Mouse (Mus musculus): ENCODE results near the gene Mad1l1. TPM values are rescaled to one million over a fixed set of nuclear protein-coding genes. Genes with fewer than 3 reads are reported as not detected.

Mad1l1 gene
- total RNA-seq, 4 experiments from 2014 or later, result 6.8 to 9.5 (median 7.5) TPM

DNA sequence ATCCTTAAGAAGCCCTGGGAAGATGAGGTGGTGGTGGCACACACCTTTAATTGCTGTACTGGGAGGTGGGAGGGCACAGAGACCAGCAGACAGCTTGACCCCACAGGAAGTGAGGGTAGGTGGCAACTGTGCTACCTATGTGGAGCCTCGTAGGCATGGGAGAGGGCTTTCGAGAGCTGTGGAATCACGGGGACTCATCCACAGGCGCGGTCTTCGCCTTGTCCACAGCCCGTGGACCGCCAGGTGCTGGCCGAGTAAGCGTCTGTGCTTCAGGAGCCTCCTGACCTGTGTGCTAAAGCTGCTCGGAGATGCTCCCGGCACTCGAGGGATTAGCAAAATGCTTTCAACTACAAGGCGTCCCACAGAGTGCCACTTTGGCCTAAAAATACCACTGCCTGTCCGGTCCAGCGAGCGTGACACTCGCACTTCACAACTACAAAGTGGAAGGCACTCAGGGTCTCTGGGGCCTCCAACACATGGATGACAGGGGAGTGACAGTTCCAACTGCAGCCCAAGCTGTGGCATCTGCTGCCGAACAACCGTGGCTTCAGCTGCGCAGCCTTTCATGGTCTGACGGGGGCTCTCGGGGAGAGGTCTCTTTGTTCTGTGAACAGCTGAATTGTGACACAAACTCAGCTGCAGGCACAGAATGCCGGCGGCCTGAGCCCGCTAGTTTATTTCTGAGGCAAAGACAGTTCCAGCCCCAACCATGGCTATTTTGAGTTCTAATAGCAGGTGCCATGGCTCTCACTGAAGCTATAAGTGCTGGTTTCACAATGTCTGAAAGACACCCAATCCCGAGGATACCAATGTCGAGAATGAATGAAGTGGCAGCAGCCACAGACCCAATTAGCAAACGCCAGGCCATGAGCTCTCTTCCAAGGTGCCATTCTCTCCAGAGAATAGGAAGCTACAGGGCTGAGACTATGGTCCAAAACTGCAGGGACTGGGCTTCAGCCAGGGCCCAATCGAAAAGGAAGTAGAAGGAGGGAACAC, 57.3 kb downstream of the Mad1l1 start:
- DNase-seq (ENCODE audit: low spot score in 2 of 2), result no peak

DNA sequence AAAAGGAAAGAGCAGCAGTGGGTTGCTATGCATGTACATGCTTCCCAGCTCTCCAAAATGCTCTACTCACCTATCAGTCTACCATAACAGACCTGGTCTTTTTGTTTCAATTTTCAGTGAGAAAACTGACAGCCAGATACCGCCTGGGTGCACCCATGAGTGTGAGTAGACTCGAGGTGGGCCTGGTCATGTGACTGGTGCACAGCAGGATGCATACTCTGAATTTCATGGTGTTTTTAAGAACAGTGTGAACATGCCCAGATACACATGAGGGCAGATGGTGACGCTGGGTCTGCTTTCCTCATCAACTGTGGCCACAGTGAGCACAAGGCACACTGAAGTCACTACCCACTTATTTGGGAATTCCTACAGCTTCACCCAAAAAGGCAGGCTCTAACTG, 59.0 kb downstream of the Mad1l1 start:
- no peak for DNase-seq (ENCODE audit: low spot score in 2 of 2)

GRCm38 (mm10) chr5:140261313-140261712, 60.0 kb downstream of the Mad1l1 start:
- DNase-seq (ENCODE audit: low spot score in 2 of 2), result no peak

DNA sequence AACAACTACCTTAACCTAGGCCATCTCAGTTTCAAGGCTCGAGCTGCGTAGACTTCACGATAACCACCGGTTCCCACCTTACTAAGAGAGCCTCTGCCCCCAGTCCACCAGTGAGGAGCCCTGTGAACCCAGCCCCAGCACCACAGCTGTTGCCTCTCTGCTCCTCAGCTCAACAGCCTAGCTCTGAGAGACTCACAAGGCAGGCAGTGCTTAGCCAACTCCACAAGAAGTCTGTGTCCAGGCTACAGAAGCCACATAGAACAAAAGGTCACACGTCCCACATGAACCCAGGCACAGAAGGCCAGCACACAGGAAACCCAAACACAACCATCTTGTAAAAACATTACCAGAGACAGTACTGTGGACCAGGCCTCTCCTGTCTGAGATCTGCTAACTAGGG, 62.7 kb downstream of the Mad1l1 start:
- DNase-seq (ENCODE audit: low spot score in 2 of 2), result no peak

DNA sequence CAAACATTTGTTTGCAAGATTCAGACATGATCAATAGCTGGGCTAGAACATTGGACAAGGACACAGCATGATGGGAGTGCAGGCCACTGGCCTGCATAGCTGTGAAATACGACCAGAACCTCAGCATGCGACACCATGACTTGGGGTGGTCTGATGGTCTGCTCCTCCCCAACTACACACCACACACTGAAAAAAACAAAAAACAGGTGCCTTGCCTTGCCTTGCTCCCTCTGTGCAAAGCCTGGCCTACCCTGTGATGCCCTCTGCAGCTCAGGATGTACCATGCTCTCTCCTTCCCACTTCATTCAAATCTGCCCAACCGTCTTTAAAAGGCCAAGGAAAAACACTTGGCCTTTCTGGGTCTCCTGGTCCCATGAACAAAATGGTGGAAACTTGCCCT, 63.3 kb downstream of the Mad1l1 start:
- DNase-seq (ENCODE audit: low spot score in 2 of 2), result no peak

GRCm38 (mm10) chr5:140257439-140257838, 63.9 kb downstream of the Mad1l1 start:
- DNase-seq (ENCODE audit: low spot score in 2 of 2), result no peak

GRCm38 (mm10) chr5:140256685-140257084, 64.7 kb downstream of the Mad1l1 start:
- no peak for DNase-seq (ENCODE audit: low spot score in 2 of 2)

DNA sequence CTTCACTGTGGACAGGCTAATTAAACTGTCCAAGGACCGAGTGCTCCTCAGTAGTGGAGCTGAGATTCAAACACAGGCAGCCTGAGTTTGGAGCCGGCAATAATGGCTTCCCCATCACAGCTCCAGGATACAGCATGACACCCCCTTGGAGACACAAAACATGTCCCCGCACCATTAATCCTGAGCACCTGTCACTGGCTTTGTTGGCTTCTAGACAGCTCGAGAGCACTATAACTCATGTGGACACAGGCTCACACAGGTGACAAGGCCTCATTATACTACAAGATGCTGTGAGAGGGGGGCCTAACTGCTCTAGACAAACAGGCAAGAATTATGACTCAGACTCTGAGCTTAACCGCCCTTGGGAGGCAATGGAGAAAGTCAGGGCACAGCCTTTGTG, 66.1 kb downstream of the Mad1l1 start:
- DNase-seq (ENCODE audit: low spot score in 2 of 2), result no peak

- DNase-seq (ENCODE audit: low spot score in 2 of 2), result no peak
These were observed 66.7 kb downstream of the Mad1l1 start for GRCm38 (mm10) chr5:140254656-140255055.

GRCm38 (mm10) chr5:140251989-140252388, 69.4 kb downstream of the Mad1l1 start:
- no peak for DNase-seq (ENCODE audit: low spot score in 2 of 2)

DNA sequence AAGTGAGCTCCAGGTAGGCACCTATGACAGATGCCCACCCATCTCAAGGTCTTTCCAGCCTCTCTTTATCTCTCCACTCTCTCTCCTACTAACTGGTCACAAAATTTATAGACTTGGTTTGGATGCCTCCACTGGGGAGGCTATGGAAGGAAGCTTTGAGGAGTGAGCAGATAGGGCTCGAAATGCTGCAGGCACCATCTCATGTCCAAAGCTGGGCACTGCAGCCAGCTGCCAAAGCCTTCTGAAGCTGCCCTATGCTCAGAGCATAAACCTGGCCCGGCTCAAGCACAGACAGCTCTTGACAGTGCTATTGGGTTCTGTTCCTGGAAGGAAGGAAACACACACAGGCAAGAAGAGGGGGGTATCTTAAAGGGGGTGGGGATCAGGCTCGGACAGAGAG, 71.0 kb downstream of the Mad1l1 start:
- no peak for DNase-seq (ENCODE audit: low spot score in 2 of 2)

GRCm38 (mm10) chr5:140249359-140250062, 71.8 kb downstream of the Mad1l1 start:
- DNase-seq (ENCODE audit: low spot score in 2 of 2), result no peak

- DNase-seq (ENCODE audit: low spot score in 2 of 2), result no peak
These were observed 73.3 kb downstream of the Mad1l1 start for GRCm38 (mm10) chr5:140248101-140248500.

DNA sequence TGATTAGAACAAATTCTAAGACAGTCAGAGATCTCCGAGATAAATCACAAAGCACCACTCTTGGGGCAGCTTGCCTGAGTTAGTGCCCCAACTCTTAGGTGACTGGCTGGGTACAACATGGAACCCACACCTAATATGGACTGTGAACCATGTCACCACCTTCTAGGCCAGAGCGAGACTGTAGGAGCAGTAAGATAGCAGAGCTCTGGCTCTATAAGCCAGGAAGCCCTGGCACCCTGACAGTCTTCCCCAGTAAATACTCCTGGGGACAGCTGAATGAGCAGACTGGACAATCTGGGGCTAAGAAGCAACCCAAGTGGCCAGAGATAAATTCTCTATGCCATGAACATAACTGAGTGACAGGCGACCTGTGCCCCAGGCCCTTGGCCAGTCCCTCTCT, 81.1 kb downstream of the Mad1l1 start:
- no peak for DNase-seq (ENCODE audit: low spot score in 2 of 2)

DNA sequence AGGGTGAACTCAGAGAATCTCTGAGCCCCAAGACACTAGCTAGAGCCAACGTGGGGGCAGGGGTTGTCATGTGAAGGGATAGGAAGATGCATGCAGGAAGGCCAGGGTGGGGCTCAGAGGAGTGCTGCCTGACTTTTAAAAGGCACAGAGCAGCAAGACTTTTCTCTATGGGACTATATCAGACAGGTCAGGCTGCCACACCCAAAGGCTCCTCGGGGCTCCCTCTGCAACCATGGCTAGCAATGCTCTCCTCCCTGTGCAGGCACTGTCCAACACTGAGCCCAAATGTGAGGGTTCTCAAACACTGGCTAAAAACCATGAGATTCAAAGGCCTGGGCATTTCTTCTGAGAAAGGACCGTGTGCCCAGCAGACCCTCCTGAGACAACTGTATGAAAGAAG, 82.5 kb downstream of the Mad1l1 start:
- DNase-seq (ENCODE audit: low spot score in 2 of 2), result no peak

- DNase-seq (ENCODE audit: low spot score in 2 of 2), result no peak
These were observed 90.5 kb downstream of the Mad1l1 start for GRCm38 (mm10) chr5:140230818-140231217.

- no peak for DNase-seq (ENCODE audit: low spot score in 2 of 2)
These were observed 93.0 kb downstream of the Mad1l1 start for GRCm38 (mm10) chr5:140228306-140228705.

- DNase-seq (ENCODE audit: low spot score in 2 of 2), result no peak
These were observed 94.5 kb downstream of the Mad1l1 start for GRCm38 (mm10) chr5:140226871-140227270.

- no peak for DNase-seq (ENCODE audit: low spot score in 2 of 2)
These were observed 95.5 kb downstream of the Mad1l1 start for GRCm38 (mm10) chr5:140225881-140226280.

GRCm38 (mm10) chr5:140225103-140225502, 96.2 kb downstream of the Mad1l1 start:
- DNase-seq (ENCODE audit: low spot score in 2 of 2), result no peak

DNA sequence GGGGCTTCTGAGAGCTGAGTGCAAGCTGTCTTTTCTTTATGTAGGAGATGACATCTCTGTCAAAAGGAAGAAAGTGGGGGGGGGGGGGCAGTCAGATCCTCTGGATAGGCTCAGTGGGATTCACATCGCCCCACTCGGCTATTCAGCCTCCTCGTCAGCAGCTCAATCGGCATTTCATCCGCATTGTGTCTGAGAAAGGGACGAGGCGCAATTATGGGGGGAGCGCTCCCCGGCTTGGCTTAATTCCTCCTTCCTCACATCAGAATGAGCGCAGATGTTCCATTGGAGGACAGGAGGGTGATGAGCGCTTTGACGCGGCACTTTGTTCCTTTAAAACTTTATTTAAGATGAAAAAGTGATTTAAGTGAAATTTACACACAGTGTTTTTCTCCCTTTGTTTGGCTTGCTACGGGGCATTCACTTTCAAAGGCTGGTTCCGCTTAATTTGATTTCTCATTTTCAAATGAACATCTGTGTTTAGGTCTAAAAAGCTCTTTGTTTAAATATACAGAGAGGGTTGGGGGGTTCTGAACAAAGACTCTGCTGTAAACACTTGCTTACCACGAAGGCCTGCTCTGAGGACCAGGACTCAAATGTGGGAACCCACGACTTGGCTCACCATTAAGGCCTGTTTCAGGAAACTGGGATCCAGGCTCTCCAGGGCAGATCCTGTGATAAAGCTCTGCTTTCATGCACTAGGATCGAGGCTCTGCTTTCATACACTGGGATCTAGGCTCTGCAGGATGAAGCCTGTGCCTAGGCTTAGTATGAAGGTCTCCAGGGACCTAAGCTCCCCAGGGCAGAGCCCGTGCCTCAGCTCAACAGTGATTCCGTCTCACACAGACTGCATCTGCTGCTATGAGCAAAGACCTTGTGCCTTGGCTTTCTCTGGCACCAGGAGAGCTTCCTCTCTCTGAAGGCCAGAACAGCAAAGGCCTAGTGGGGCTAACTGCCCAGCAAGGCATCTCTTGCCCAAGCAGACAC, 98.0 kb downstream of the Mad1l1 start:
- no peak for DNase-seq (ENCODE audit: low spot score in 2 of 2)

Data from gastrocnemius, adult 8-10 months (tissue).